Mouse (Mus musculus): ENCODE results near the gene Dnajb5. TPM values are rescaled to one million over a fixed set of nuclear protein-coding genes. Genes with fewer than 3 reads are reported as not detected.

The Dnajb5 gene
- total RNA-seq, 2 experiments from 2014 or later, result 191 to 213 TPM

Other genes with a start within 250 kb of the Dnajb5 start
- under 1 TPM in 1 of 2 experiments, not detected in 1; 0.57 TPM for gene 4930578G10Rik, start 214.3 kb upstream of the Dnajb5 start, total RNA-seq (2021)
- not detected for gene Ccl19, start 193.2 kb upstream of the Dnajb5 start, total RNA-seq (2021)
- gene Ccl21a, start 175.8 kb upstream of the Dnajb5 start, total RNA-seq (2021), result 10 to 100 TPM in 1 of 2 experiments, 1 to 10 TPM in 1; 7.8 to 13.8 TPM
- gene Fam205a1, start 95.9 kb upstream of the Dnajb5 start, total RNA-seq (2021), result not detected
- not detected for gene Gm12394, start 93.0 kb upstream of the Dnajb5 start, total RNA-seq (2021)
- under 1 TPM; 0.37 to 0.41 TPM for gene Fam205c, start 75.6 kb upstream of the Dnajb5 start, total RNA-seq (2021)
- gene Phf24, start 33.2 kb upstream of the Dnajb5 start, total RNA-seq (2021), result under 1 TPM; 0.15 to 0.97 TPM
- gene 1700022I11Rik, start 19.8 kb downstream of the Dnajb5 start, total RNA-seq (2021), result not detected
- gene Vcp, start 50.7 kb downstream of the Dnajb5 start, total RNA-seq (2021), result 100 to 1,000 TPM; 225 to 248 TPM
- 1 to 10 TPM in 1 of 2 experiments, under 1 TPM in 1; 0.84 to 1.1 TPM for gene Fancg, start 60.7 kb downstream of the Dnajb5 start, total RNA-seq (2021)
- 1 to 10 TPM; 5.2 to 5.9 TPM for gene Pigo, start 76.0 kb downstream of the Dnajb5 start, total RNA-seq (2021)
- 10 to 100 TPM; 78.9 to 95.1 TPM for gene Stoml2, start 81.9 kb downstream of the Dnajb5 start, total RNA-seq (2021)
- gene Fam214b, start 96.4 kb downstream of the Dnajb5 start, total RNA-seq (2021), result 10 to 100 TPM; 22.1 to 30.6 TPM
- 1 to 10 TPM; 2.3 to 2.8 TPM for gene Unc13b, start 109.1 kb downstream of the Dnajb5 start, total RNA-seq (2021)

Measured in gastrocnemius, postnatal 36 days (tissue).